Mouse (Mus musculus): ENCODE measurements around the gene Slc11a1.
"Not testable (repeated sequence)": the region's sequence is repeated elsewhere in the genome, so short reads cannot be mapped to it uniquely, and the experiment has no call there.

Gene Slc11a1

GRCm38 (mm10) chr1:74374980-74375379 lies at the start of gene Slc11a1:
Gene Slc11a1 (plus strand): TSS chr1:74375195.
- no peak for DNase-seq (ENCODE audit: low read depth, low spot score)

GRCm38 (mm10) chr1:74326916-74327315 lies 48.1 kb upstream of the Slc11a1 start:
- DNase-seq (ENCODE audit: low read depth, low spot score), result not testable (repeated sequence)

- no peak for DNase-seq (ENCODE audit: low read depth, low spot score)
Observed at GRCm38 (mm10) chr1:74329899-74330431, 45.0 kb upstream of the Slc11a1 start.

- no peak for DNase-seq (ENCODE audit: low read depth, low spot score)
Observed at GRCm38 (mm10) chr1:74331046-74331681, 43.8 kb upstream of the Slc11a1 start.

DNA sequence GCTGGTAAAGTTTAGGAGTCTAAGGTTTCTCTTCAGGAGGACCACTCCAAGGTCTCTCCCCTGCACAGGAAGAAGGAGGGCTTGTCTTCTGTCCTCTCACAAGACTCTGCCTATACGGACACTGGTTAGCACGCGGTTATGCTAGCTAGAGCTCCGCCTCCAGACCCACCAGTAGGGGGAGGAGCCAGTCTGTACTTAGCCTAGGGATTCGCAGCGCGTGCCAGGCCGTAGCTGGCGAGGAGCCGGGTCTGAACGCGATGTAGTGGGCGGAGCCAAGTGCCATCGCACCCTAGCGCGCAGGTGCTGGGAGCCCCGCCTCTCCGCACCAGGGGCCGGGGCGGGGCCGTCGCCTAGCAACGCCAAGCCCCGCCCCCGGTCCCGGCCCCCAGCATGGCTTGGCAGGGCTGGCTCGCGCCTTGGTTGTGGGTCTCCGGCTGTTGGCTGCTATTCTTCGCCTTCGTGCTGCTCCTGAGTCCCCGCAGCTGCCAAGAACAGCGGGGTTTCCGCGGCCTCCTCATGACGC lies 42.7 kb upstream of the Slc11a1 start:
- DNase-seq (ENCODE audit: low read depth, low spot score), result peak; percentile 96

- DNase-seq (ENCODE audit: low read depth, low spot score), result no peak
Observed at GRCm38 (mm10) chr1:74332930-74333329, 42.1 kb upstream of the Slc11a1 start.

GRCm38 (mm10) chr1:74334607-74335006 lies 40.4 kb upstream of the Slc11a1 start:
- DNase-seq (ENCODE audit: low read depth, low spot score), result no peak

DNA sequence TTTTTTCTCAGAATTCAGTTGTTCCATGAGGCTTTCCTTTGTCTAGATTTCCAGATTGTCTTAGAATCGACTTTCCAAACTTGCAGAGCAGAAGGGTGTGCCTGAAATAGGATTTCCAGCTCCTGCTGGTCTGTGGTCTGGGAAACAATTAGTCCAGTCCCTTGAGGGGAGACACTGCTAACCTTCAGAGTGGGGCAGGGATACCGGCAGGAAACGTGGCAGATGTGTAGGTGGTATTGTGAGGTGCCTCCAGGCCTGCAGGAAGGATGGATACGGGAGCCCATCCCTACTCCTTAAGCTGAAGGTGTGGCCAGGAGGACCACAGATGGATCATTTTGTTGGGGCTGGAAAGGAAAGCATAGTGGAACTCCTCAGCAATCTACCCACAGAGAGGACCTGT lies 40.0 kb upstream of the Slc11a1 start:
- DNase-seq (ENCODE audit: low read depth, low spot score), result no peak

DNA sequence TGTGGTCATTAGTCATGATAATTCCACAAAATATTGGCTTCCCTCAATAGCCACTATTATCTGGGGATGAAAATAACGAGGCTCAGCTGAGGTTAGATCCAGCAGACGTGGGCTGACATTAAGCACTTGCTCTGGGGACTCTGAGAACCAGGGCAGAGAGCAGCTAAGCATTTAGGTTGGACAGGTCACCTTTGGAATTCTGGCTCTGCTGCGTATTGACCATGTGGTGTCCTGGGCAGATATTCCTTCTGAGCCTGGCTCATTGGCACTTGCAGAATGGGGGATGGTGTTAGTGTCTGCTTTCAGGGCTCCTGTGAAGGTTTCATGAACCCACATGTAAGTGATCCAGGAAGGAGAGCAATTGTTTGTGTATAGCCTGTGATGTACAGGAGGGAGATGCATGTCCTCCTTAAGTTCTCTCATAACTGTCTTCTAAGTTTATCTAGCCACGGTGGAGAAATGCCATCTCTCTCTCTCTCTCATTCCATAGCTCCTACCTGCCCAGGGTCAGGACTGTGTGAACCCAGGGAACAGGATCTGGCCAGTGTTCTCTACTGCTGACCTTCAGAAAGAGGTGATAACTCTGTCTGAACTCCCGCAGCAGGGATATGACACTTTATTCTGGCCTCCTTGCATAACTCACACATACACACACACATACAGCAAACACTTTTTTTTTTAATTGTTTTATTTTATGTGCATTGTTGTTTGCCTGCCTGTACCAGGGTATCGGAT lies 39.4 kb upstream of the Slc11a1 start:
- peak; percentile 50 for DNase-seq (ENCODE audit: low read depth, low spot score)

DNA sequence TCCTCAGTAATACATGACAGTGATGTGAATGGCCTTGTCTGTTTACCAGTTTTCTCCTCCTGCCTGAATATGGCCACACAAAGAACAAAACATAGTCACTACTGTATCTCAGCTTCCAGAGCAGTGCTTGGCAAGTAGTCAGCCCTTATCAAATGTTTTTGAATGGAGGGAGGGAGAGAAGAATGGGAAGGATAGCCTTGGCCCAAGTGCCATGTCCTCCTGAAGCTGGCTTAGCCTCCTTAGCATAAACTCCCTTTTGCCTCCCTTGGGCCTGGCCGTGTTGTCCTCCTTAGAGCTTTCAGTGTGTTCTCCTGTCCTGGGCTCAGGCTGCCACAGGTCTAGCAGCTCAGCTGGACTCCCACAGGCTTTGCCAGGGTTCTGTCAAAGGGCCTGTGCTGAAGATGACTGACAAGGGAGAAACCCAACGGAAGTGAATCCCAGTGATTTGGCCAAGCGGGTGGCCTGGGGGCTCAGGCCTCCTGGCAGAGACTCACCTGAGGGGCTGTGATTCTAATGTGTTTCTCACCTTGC lies 37.7 kb upstream of the Slc11a1 start:
- no peak for DNase-seq (ENCODE audit: low read depth, low spot score)

- no peak for DNase-seq (ENCODE audit: low read depth, low spot score)
Observed at GRCm38 (mm10) chr1:74338013-74338412, 37.0 kb upstream of the Slc11a1 start.

DNA sequence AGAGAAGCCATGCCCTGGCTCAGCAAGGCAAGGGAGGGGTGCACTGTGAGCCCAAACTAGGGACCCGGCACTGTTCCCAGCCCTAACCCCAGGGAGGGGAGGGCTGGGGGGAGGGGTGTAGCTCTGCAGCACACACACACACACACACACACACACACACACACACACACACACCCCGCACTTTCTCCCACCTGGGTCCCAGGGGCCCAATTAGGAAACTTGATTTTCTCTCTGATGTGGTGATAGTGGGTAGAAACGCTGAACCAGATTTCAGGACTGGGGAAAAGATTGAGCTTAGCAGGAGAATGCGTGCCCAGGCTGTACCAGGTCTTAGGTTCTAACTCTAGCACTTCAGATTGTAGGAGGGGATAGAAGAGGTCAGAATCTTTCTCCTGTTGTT lies 36.4 kb upstream of the Slc11a1 start:
- no peak for DNase-seq (ENCODE audit: low read depth, low spot score)

DNA sequence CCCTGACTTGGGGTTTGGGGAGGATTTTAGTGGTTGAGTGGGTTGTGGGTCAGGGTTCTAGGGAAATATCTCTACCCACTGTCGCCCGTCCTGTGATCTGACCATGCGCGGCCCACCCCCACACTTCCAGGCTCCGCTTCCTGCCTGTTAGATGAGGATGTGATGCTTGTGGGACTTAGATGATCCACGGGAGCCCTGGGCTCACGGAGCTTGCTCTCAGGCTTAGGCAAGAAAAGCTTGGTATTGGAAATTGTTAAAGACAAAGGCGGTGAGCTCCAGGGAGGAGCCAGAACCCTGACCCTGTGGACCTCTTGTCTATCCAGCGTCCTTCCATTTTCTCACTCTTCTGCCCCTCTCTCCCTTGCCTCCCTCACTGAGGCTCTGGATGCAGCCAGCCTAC lies 35.1 kb upstream of the Slc11a1 start:
- DNase-seq (ENCODE audit: low read depth, low spot score), result no peak

- DNase-seq (ENCODE audit: low read depth, low spot score), result peak; percentile 87
Observed at GRCm38 (mm10) chr1:74340361-74340764, 34.6 kb upstream of the Slc11a1 start.

GRCm38 (mm10) chr1:74340992-74341391 lies 34.0 kb upstream of the Slc11a1 start:
- DNase-seq (ENCODE audit: low read depth, low spot score), result not testable (repeated sequence)

GRCm38 (mm10) chr1:74341898-74342297 lies 33.1 kb upstream of the Slc11a1 start:
- no peak for DNase-seq (ENCODE audit: low read depth, low spot score)

GRCm38 (mm10) chr1:74342308-74342707 lies 32.7 kb upstream of the Slc11a1 start:
- DNase-seq (ENCODE audit: low read depth, low spot score), result no peak

DNA sequence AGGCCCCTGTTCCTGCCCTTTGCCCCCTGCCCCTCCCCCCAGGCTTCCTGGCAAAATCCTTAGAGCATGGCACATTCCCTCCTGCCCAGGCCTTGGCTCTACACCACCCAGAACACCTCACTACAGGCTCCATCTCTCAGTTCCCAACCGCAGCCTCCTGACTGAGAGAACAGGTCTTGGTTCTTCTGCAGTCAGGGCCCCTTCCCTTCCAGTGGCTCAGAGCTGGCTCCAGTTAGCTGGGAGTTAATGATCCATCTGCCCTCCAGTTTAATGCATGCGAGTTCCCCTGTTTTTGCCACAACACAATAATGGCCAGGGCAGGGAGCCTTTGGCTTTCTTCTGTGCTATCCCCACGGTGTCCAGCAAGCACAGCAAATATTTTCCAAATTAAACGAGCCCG lies 31.8 kb upstream of the Slc11a1 start:
- DNase-seq (ENCODE audit: low read depth, low spot score), result no peak

DNA sequence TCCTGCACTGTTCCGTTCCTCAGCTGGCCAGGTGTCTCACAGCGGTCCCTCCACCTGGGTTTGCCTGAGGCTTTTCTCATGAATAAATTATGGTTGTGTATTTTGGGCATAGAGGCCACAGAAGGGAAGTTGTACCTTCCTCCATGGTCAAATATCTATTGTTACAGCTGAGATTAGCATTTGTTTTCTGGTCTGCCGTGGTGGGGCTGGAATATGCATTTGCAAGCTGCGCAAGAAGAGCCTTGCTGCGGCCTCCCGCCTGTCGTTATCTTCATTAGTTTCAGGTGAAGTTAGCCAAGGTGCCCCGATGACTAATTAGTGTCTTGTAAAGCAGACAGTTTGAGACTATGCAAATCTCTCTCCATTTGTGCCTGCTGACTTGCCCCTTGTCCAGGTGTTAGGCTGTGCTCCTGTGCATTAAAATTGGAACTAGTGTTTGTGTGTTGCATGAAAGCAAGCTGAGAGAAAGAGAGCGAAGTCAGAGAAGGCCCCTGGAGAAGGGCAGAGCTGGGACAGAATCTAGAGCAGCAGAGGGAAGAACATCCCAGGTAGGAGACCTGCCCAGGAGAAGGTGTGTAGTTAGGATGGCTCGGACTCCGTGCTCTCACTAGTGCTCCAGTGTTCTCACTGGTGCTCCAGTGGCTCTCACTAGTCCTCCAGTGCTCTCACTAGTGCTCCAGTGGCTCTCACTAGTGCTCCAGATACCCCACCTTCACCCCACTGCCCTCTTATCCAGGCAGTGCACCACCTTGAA lies 30.7 kb upstream of the Slc11a1 start:
- no peak for DNase-seq (ENCODE audit: low read depth, low spot score)

DNA sequence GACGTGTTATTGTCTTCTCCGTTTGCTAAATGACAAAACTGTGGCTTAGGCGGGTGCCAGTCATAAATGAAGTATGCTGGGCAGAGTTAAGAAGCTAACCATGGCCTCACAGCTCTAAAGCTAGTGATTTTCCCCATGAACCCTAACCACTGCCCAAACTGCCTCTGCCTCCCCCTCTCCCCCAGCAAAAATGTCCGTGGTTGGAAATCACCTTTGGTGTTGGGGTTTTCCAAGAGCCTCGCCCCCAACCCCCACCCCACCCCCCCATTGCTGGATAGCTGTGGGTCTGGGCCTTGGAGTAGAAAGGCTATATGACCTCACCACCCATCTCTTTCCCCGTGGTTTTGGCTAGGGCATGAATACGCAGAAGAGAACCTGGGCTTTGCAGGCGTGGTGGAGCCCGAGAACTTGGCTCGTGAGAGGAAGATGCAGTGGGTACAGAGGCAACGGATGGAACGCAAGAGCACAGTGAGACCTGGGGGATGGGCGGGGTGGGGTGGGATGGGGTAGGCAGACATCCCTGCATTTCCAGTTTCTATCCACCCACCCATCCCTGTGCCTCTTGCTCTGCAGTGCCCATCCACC lies 23.7 kb upstream of the Slc11a1 start:
- no peak for DNase-seq (ENCODE audit: low read depth, low spot score)

DNA sequence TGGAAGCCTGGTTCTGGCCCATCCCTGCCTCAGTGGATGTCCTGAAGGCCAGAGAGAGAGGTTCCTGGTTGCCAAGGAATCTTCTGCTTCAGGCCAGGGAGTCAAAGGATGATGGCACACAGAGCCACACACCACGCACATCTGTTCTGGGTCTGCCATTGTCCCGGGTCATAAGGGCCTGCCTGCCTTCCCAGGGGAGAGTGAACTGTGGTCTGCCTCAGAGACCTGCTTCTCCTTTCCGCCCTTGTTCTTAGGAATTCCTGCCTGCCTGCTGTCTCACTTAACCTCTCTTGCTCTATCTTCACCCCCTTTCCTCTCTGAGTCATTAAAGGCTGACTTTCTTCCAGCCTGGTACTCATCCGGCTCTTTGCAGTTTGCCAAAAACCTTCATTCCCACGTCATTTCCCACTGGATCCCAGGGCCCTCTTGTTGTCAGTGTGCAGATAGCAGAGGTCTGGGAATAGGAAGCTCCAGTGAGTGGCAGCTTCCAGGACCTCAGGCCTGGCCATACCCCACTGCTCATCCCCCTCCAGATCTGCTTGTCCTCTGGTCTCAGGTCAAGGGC lies 22.4 kb upstream of the Slc11a1 start:
- DNase-seq (ENCODE audit: low read depth, low spot score), result no peak

Data from skeletal muscle tissue, adult 2 months (tissue).